Mouse (Mus musculus) layer of hippocampus, adult 9-10 months (tissue): ENCODE results near the gene Cebpe.

Source experiments
- DNase-seq: peaks from one replicate; pipeline ENCODE4 v3.0.0; 2022; ENCODE audit warnings: low spot score

Gene Cebpe

DNA sequence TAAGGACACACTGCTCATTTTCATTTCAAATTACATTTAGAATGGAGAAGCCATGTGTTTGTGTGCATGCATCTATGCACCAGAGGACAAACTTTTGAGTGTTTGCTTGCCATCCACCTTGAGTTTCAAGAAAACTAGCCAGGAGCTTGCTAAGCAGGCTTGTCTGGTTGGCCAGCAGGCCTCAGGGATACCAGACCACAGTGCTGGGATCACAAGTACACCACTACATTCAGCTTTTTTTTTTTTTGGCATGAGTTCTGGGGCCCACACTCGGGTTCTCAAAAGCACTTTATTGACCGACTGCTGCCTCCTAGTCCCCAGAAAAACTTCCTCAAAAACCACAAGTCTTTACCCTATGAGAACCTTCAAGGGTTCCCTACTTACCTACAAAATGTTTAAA lies 37.7 kb downstream of the Cebpe start:
- DNase-seq = no peak

- no peak for DNase-seq
Observed at GRCm38 (mm10) chr14:54669381-54669780, 42.6 kb downstream of the Cebpe start.

DNA sequence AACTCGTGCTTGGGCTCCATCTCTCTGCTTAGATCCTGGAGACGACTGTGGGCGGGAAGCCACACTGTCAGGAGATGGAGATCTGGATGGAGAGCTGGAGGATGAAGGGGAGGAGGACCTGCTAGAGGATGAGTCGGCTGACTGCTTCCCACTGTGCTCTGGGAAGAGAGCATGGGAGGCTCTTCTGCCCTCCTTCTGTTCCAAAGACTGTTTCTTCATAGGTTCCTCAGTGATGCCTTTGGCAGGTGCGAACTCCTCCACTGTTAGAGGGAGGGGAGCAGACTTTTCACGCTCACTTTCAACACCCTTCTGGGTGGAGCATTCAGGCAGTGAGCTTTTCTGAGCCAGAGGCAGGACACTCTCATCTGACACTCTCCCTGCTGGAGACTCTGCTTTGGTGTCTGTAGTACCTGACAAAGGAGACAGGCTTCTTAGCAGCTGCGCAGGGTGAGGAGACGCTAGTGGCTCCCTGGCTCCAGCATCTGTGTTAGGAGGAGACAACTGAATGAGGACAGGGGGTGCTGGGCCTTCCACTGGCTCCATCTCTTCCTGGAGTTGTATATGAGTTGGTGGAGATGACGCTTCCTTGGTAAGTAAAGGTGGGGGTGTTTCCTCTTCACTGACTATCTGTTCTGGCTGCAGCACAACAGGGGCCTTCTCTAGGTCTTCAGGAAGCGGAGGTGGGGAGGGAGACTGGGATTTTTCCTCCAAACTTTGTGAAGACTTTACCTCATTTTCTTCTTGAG lies 47.3 kb downstream of the Cebpe start:
- DNase-seq = no peak
